Mouse (Mus musculus): ENCODE results near the gene Polr3g. TPM values are rescaled to one million over a fixed set of nuclear protein-coding genes. Genes with fewer than 3 reads are reported as not detected.
A peak's percentile ranks its signal among the peaks of the same experiment; 100 is the strongest.

Gene Polr3g
- polyA plus RNA-seq, 1 experiment from 2014 or later, result 13.7 TPM

GRCm38 (mm10) chr13:81683107-81683506, 27.7 kb downstream of the Polr3g start:
- WGBS, result 81% methylated on average over 3 of the region's 3 CpGs
- Histone ChIP-seq H3K4me2 (replicated peaks; ENCODE audit: low read depth, low read length) (no peak overlapping the region), H3K4me1 (ENCODE audit: control insufficient read depth, insufficient read depth, low read length) (no peaks in the 10 kb centered on the region), H3K36me3 (ENCODE audit: control insufficient read depth, insufficient read depth, low read length) (no peaks in the 10 kb centered on the region; the same call in 1 of the 2 replicates), H3K9me3 (ENCODE audit: control insufficient read depth, low read depth, low read length) (no peaks in the 10 kb centered on the region), H3K27ac (ENCODE audit: low read length) (no peak overlapping the region), H3K9ac (replicated peaks; ENCODE audit: low read depth, low read length) (no peak overlapping the region), H3K27me3 (ENCODE audit: control insufficient read depth, insufficient read depth, low read length) (no peaks in the 10 kb centered on the region), H3K4me3 (ENCODE audit: low read depth, low read length) (no peak overlapping the region)
- ATAC-seq (ENCODE audit: insufficient number of reproducible peaks, insufficient read depth, low FRiP score, low read depth), result no peak

- peaks cover 10% of the 10 kb centered on the region for H3K36me3 ChIP-seq (ENCODE audit: control insufficient read depth, insufficient read depth, low read length)
- no peak overlapping the region for H3K4me3 ChIP-seq (ENCODE audit: low read depth, low read length)
- H3K27me3 ChIP-seq (ENCODE audit: control insufficient read depth, insufficient read depth, low read length), result no peaks in the 10 kb centered on the region
- H3K27ac ChIP-seq (ENCODE audit: low read length), result no peak overlapping the region
- H3K9ac ChIP-seq (replicated peaks; ENCODE audit: low read depth, low read length), result no peak overlapping the region
- H3K9me3 ChIP-seq (ENCODE audit: control insufficient read depth, low read depth, low read length), result no peaks in the 10 kb centered on the region
- H3K4me1 ChIP-seq (ENCODE audit: control insufficient read depth, insufficient read depth, low read length), result no peaks in the 10 kb centered on the region
- no peak for ATAC-seq (ENCODE audit: insufficient number of reproducible peaks, insufficient read depth, low FRiP score, low read depth)
- 70% methylated on average over 8 of the region's 8 CpGs for whole genome bisulfite sequencing
- no peak overlapping the region for H3K4me2 ChIP-seq (replicated peaks; ENCODE audit: low read depth, low read length)
Measured at GRCm38 (mm10) chr13:81675333-81675732, 35.5 kb downstream of the Polr3g start.

- Histone ChIP-seq H3K9me3 (ENCODE audit: control insufficient read depth, low read depth, low read length) (no peaks in the 10 kb centered on the region), H3K4me3 (ENCODE audit: low read depth, low read length) (no peak overlapping the region), H3K27ac (ENCODE audit: low read length) (no peak overlapping the region), H3K36me3 (ENCODE audit: control insufficient read depth, insufficient read depth, low read length) (peaks cover 40% of the 10 kb centered on the region), H3K4me1 (ENCODE audit: control insufficient read depth, insufficient read depth, low read length) (no peaks in the 10 kb centered on the region), H3K9ac (replicated peaks; ENCODE audit: low read depth, low read length) (no peak overlapping the region), H3K4me2 (replicated peaks; ENCODE audit: low read depth, low read length) (no peak overlapping the region), H3K27me3 (ENCODE audit: control insufficient read depth, insufficient read depth, low read length) (no peaks in the 10 kb centered on the region)
- no peak for ATAC-seq (ENCODE audit: insufficient number of reproducible peaks, insufficient read depth, low FRiP score, low read depth)
- WGBS, result 91% methylated on average over 5 of the region's 5 CpGs
Measured at GRCm38 (mm10) chr13:81667713-81668112, 43.1 kb downstream of the Polr3g start.

- Histone ChIP-seq H3K4me1 (ENCODE audit: control insufficient read depth, insufficient read depth, low read length) (peaks cover 2% of the 10 kb centered on the region; the same call in 1 of the 2 replicates), H3K9ac (replicated peaks; ENCODE audit: low read depth, low read length) (no peak overlapping the region), H3K36me3 (ENCODE audit: control insufficient read depth, insufficient read depth, low read length) (peaks cover 34% of the 10 kb centered on the region), H3K4me3 (ENCODE audit: low read depth, low read length) (no peak overlapping the region), H3K9me3 (ENCODE audit: control insufficient read depth, low read depth, low read length) (no peaks in the 10 kb centered on the region), H3K27ac (ENCODE audit: low read length) (no peak overlapping the region), H3K4me2 (replicated peaks; ENCODE audit: low read depth, low read length) (no peak overlapping the region), H3K27me3 (ENCODE audit: control insufficient read depth, insufficient read depth, low read length) (no peaks in the 10 kb centered on the region)
- 87% methylated on average over 5 of the region's 5 CpGs for WGBS
- ATAC-seq (ENCODE audit: insufficient number of reproducible peaks, insufficient read depth, low FRiP score, low read depth), result no peak
Measured at GRCm38 (mm10) chr13:81664331-81664698, 46.5 kb downstream of the Polr3g start.

DNA sequence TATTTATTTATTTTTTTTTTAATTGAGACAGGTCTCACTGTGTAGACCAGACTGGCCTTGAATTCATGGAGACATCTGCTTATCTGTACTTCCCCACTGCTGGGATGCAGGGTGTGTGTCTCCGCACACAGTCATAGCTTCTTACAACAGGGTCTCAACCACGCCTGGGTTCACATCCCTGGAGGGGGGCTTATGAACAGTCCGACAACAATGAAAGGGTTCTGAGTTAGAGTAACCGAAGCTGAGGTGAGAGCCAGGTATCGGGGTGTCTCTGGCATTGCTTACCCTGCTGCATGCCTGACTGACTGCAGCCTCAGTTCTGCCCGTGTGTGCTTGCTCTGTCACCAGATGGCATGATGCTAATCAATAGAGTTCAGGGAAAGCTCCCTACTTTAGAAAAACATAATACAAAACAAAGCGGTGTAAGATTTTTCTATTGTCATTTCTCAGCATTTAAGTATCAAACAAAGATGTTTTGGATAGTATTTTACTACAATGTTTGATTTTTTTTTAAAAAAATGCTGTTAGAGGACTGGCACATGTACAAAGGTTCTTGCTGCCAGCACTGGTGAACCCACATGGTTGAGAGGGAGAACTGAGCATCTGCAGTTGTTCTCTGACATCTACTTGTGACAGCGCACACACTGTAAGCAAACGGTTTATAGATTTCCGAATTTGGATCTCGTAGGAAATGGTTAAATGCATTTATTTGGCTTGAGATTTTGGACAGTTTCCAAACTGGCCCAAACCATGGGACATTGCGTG, 47.1 kb downstream of the Polr3g start:
- Histone ChIP-seq H3K4me3 (ENCODE audit: low read depth, low read length) (no peak overlapping the region), H3K4me1 (ENCODE audit: control insufficient read depth, insufficient read depth, low read length) (peaks cover 3% of the 10 kb centered on the region; the same call in 1 of the 2 replicates), H3K27me3 (ENCODE audit: control insufficient read depth, insufficient read depth, low read length) (no peaks in the 10 kb centered on the region), H3K27ac (ENCODE audit: low read length) (no peak overlapping the region), H3K36me3 (ENCODE audit: control insufficient read depth, insufficient read depth, low read length) (peaks cover 28% of the 10 kb centered on the region), H3K9me3 (ENCODE audit: control insufficient read depth, low read depth, low read length) (no peaks in the 10 kb centered on the region), H3K4me2 (replicated peaks; ENCODE audit: low read depth, low read length) (no peak overlapping the region), H3K9ac (replicated peaks; ENCODE audit: low read depth, low read length) (no peak overlapping the region)
- 0 out of 2 replicates have a peak, but pooled peaks have one; percentile 33 for ATAC-seq (ENCODE audit: insufficient number of reproducible peaks, insufficient read depth, low FRiP score, low read depth)
- WGBS, result 82% methylated on average over 12 of the region's 12 CpGs

DNA sequence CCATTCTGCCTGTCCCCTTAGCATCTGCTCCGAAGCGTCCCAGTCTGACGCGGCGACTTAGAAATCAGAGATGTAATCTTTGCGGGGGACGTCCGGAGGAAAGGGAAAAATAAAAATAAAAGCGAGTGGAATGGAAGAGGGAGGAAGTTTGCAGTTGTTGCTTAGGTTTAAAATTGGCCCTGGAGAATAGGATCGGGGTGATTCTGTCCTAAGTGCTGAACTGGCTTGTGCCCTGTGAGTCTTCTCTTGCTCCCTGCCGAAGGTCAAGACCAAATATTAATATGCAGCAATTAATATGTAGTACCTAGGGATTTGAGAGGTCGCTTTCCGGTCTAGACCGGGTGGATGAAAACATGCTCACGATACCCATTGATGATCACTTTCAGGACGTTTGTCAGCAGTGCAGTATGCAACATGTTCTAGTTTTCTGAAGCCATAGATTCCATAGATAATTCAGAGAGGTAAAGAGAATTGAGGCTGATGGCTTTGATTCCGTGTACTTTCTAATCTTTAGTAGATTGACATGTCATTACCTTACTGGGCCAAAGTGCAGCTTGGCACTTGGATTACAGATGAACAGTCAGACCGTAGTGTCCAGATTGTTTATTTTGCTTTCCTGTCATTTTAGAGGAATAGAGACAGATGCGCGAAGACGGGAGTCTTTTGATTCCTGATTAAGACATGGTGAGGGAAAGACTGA, 52.6 kb downstream of the Polr3g start:
- Histone ChIP-seq H3K27ac (ENCODE audit: low read length) (peak overlapping the region; percentile 73; the same call in 1 of the 2 replicates), H3K4me3 (ENCODE audit: low read depth, low read length) (peak overlapping the region; percentile 71), H3K27me3 (ENCODE audit: control insufficient read depth, insufficient read depth, low read length) (no peaks in the 10 kb centered on the region), H3K9ac (replicated peaks; ENCODE audit: low read depth, low read length) (peak overlapping the region; percentile 59), H3K4me2 (replicated peaks; ENCODE audit: low read depth, low read length) (peak overlapping the region; percentile 73), H3K36me3 (ENCODE audit: control insufficient read depth, insufficient read depth, low read length) (no peaks in the 10 kb centered on the region), H3K9me3 (ENCODE audit: control insufficient read depth, low read depth, low read length) (no peaks in the 10 kb centered on the region), H3K4me1 (ENCODE audit: control insufficient read depth, insufficient read depth, low read length) (peaks cover 3% of the 10 kb centered on the region; the same call in 1 of the 2 replicates)
- ATAC-seq (ENCODE audit: insufficient number of reproducible peaks, insufficient read depth, low FRiP score, low read depth), result no peak
- 5% methylated on average over 21 of the region's 21 CpGs for WGBS

GRCm38 (mm10) chr13:81657351-81658052, 53.3 kb downstream of the Polr3g start, which contains the start of gene Lysmd3:
TSS of gene Lysmd3 (plus strand) at chr13:81657663.
- ATAC-seq (ENCODE audit: insufficient number of reproducible peaks, insufficient read depth, low FRiP score, low read depth), result peak; percentile 100
- peak within 1 kb of the TSS; percentile 73 for H3K4me2 ChIP-seq (replicated peaks; ENCODE audit: low read depth, low read length)
- H3K27me3 ChIP-seq (ENCODE audit: control insufficient read depth, insufficient read depth, low read length), result no peaks in the 10 kb centered on the region
- H3K36me3 ChIP-seq (ENCODE audit: control insufficient read depth, insufficient read depth, low read length), result no peaks in the 10 kb centered on the region
- H3K9me3 ChIP-seq (ENCODE audit: control insufficient read depth, low read depth, low read length), result no peaks in the 10 kb centered on the region
- H3K9ac ChIP-seq (replicated peaks; ENCODE audit: low read depth, low read length), result peak within 1 kb of the TSS; percentile 59
- peaks cover 3% of the 10 kb centered on the region; the same call in 1 of the 2 replicates for H3K4me1 ChIP-seq (ENCODE audit: control insufficient read depth, insufficient read depth, low read length)
- WGBS, result under 1% methylated on average over 71 of the region's 73 CpGs
- H3K4me3 ChIP-seq (ENCODE audit: low read depth, low read length), result peak within 1 kb of the TSS; percentile 71
- peak within 1 kb of the TSS; percentile 82 for H3K27ac ChIP-seq (ENCODE audit: low read length)

GRCm38 (mm10) chr13:81657008-81657350, 53.8 kb downstream of the Polr3g start:
- H3K27me3 ChIP-seq (ENCODE audit: control insufficient read depth, insufficient read depth, low read length), result no peaks in the 10 kb centered on the region
- no peaks in the 10 kb centered on the region for H3K36me3 ChIP-seq (ENCODE audit: control insufficient read depth, insufficient read depth, low read length)
- no peaks in the 10 kb centered on the region for H3K9me3 ChIP-seq (ENCODE audit: control insufficient read depth, low read depth, low read length)
- peak overlapping the region; percentile 71 for H3K4me3 ChIP-seq (ENCODE audit: low read depth, low read length)
- H3K27ac ChIP-seq (ENCODE audit: low read length), result peak overlapping the region; percentile 82
- H3K9ac ChIP-seq (replicated peaks; ENCODE audit: low read depth, low read length), result 0 out of 2 replicates have a peak overlapping the region, but pooled peaks have one; percentile 59
- H3K4me1 ChIP-seq (ENCODE audit: control insufficient read depth, insufficient read depth, low read length), result peaks cover 3% of the 10 kb centered on the region; the same call in 1 of the 2 replicates
- ATAC-seq (ENCODE audit: insufficient number of reproducible peaks, insufficient read depth, low FRiP score, low read depth), result no peak
- WGBS, result 17% methylated on average over 5 of the region's 5 CpGs
- H3K4me2 ChIP-seq (replicated peaks; ENCODE audit: low read depth, low read length), result peak overlapping the region; percentile 49
